Mouse (Mus musculus): ENCODE measurements at regions not wholly inside any gene's neighbourhood (a gene's known extent, or its start where the extent isn't known, plus 50 kb on each side); places are given as distances from the start of the nearest gene placed in this dataset.

GRCm38 (mm10) chr11:8247535-8247934 lies 416.8 kb downstream of the Tns3 start:
- no peaks in the 10 kb centered on the region for H3K27me3 ChIP-seq (ENCODE audit: insufficient read depth, low read length)
- H3K4me3 ChIP-seq (ENCODE audit: low read depth, low read length), result no peak overlapping the region
- no peak overlapping the region for H3K4me2 ChIP-seq (ENCODE audit: low read depth)
- TF ChIP-seq CTCF (IDR thresholded peaks at IDR 0.05; ENCODE audit: low read depth), result no peak
- DNase-seq (no peak), ATAC-seq (no peak)
- no peak overlapping the region for H3K27ac ChIP-seq (ENCODE audit: low read depth, low read length)
- H3K9me3 ChIP-seq (ENCODE audit: low read length), result no peaks in the 10 kb centered on the region
- no peak overlapping the region for H3K9ac ChIP-seq
- no peaks in the 10 kb centered on the region for H3K4me1 ChIP-seq (ENCODE audit: insufficient read depth)
- 74% methylated on average over 5 of the region's 5 CpGs for WGBS
- H3K36me3 ChIP-seq (ENCODE audit: insufficient read depth), result no peaks in the 10 kb centered on the region

GRCm38 (mm10) chr11:8247024-8247423 lies 417.3 kb downstream of the Tns3 start:
- Histone ChIP-seq H3K36me3 (ENCODE audit: insufficient read depth) (no peaks in the 10 kb centered on the region), H3K27me3 (ENCODE audit: insufficient read depth, low read length) (no peaks in the 10 kb centered on the region), H3K4me2 (ENCODE audit: low read depth) (no peak overlapping the region), H3K27ac (ENCODE audit: low read depth, low read length) (no peak overlapping the region), H3K9me3 (ENCODE audit: low read length) (no peaks in the 10 kb centered on the region), H3K9ac (no peak overlapping the region), H3K4me1 (ENCODE audit: insufficient read depth) (no peaks in the 10 kb centered on the region), H3K4me3 (ENCODE audit: low read depth, low read length) (no peak overlapping the region)
- WGBS, result 78% methylated on average over 2 of the region's 2 CpGs
- ATAC-seq (no peak), DNase-seq (no peak)
- no peak for TF ChIP-seq CTCF (IDR thresholded peaks at IDR 0.05; ENCODE audit: low read depth)

GRCm38 (mm10) chr11:8245408-8246003 lies 418.8 kb downstream of the Tns3 start:
- ATAC-seq (peak; percentile 55), DNase-seq (peak; percentile 75)
- Histone ChIP-seq H3K27me3 (ENCODE audit: insufficient read depth, low read length) (no peaks in the 10 kb centered on the region), H3K4me3 (ENCODE audit: low read depth, low read length) (no peak overlapping the region), H3K9ac (no peak overlapping the region), H3K4me2 (ENCODE audit: low read depth) (no peak overlapping the region), H3K36me3 (ENCODE audit: insufficient read depth) (no peaks in the 10 kb centered on the region), H3K4me1 (ENCODE audit: insufficient read depth) (no peaks in the 10 kb centered on the region), H3K27ac (ENCODE audit: low read depth, low read length) (no peak overlapping the region), H3K9me3 (ENCODE audit: low read length) (no peaks in the 10 kb centered on the region)
- peak; percentile 78 for TF ChIP-seq CTCF (IDR thresholded peaks at IDR 0.05; ENCODE audit: low read depth)
- 39% methylated on average over 3 of the region's 3 CpGs for WGBS

- DNase-seq (no peak), ATAC-seq (no peak)
- Histone ChIP-seq H3K9ac (no peak overlapping the region), H3K27me3 (ENCODE audit: insufficient read depth, low read length) (no peaks in the 10 kb centered on the region), H3K36me3 (ENCODE audit: insufficient read depth) (no peaks in the 10 kb centered on the region), H3K9me3 (ENCODE audit: low read length) (no peaks in the 10 kb centered on the region), H3K4me1 (ENCODE audit: insufficient read depth) (no peaks in the 10 kb centered on the region), H3K4me3 (ENCODE audit: low read depth, low read length) (no peak overlapping the region), H3K4me2 (ENCODE audit: low read depth) (no peak overlapping the region), H3K27ac (ENCODE audit: low read depth, low read length) (no peak overlapping the region)
- 63% methylated on average over 1 of the region's 1 CpGs for WGBS
- TF ChIP-seq CTCF (IDR thresholded peaks at IDR 0.05; ENCODE audit: low read depth), result no peak
These were observed 425.8 kb downstream of the Tns3 start for GRCm38 (mm10) chr11:8238498-8238897.

- Histone ChIP-seq H3K27me3 (ENCODE audit: insufficient read depth, low read length) (no peaks in the 10 kb centered on the region), H3K9ac (no peak overlapping the region), H3K36me3 (ENCODE audit: insufficient read depth) (no peaks in the 10 kb centered on the region), H3K4me3 (ENCODE audit: low read depth, low read length) (no peak overlapping the region), H3K4me1 (ENCODE audit: insufficient read depth) (no peaks in the 10 kb centered on the region), H3K27ac (ENCODE audit: low read depth, low read length) (no peak overlapping the region), H3K9me3 (ENCODE audit: low read length) (no peaks in the 10 kb centered on the region), H3K4me2 (ENCODE audit: low read depth) (no peak overlapping the region)
- WGBS, result 83% methylated on average over 4 of the region's 4 CpGs
- DNase-seq, result no peak
- TF ChIP-seq CTCF (IDR thresholded peaks at IDR 0.05; ENCODE audit: low read depth), result no peak
- no peak for ATAC-seq
These were observed 426.8 kb downstream of the Tns3 start for GRCm38 (mm10) chr11:8237556-8237955.

GRCm38 (mm10) chr11:8236056-8236455 lies 428.3 kb downstream of the Tns3 start:
- no peak for ATAC-seq
- Histone ChIP-seq H3K4me1 (ENCODE audit: insufficient read depth) (no peaks in the 10 kb centered on the region), H3K9me3 (ENCODE audit: low read length) (no peaks in the 10 kb centered on the region), H3K36me3 (ENCODE audit: insufficient read depth) (no peaks in the 10 kb centered on the region), H3K27ac (ENCODE audit: low read depth, low read length) (no peak overlapping the region), H3K4me2 (ENCODE audit: low read depth) (no peak overlapping the region), H3K27me3 (ENCODE audit: insufficient read depth, low read length) (no peaks in the 10 kb centered on the region), H3K4me3 (ENCODE audit: low read depth, low read length) (no peak overlapping the region), H3K9ac (no peak overlapping the region)
- 61% methylated on average over 2 of the region's 2 CpGs for WGBS
- DNase-seq, result no peak
- no peak for TF ChIP-seq CTCF (IDR thresholded peaks at IDR 0.05; ENCODE audit: low read depth)

GRCm38 (mm10) chr11:8232636-8233189 lies 431.6 kb downstream of the Tns3 start:
- no peak for TF ChIP-seq CTCF (IDR thresholded peaks at IDR 0.05; ENCODE audit: low read depth)
- H3K27ac ChIP-seq (ENCODE audit: low read depth, low read length), result no peak overlapping the region
- H3K36me3 ChIP-seq (ENCODE audit: insufficient read depth), result no peaks in the 10 kb centered on the region
- H3K4me3 ChIP-seq (ENCODE audit: low read depth, low read length), result no peak overlapping the region
- no peak overlapping the region for H3K4me2 ChIP-seq (ENCODE audit: low read depth)
- WGBS, result 61% methylated on average over 9 of the region's 9 CpGs
- H3K9ac ChIP-seq, result no peak overlapping the region
- H3K4me1 ChIP-seq (ENCODE audit: insufficient read depth), result no peaks in the 10 kb centered on the region
- no peaks in the 10 kb centered on the region for H3K27me3 ChIP-seq (ENCODE audit: insufficient read depth, low read length)
- no peaks in the 10 kb centered on the region for H3K9me3 ChIP-seq (ENCODE audit: low read length)
- DNase-seq, result no peak
- ATAC-seq, result peak; percentile 27

All from forebrain, postnatal 0 days (tissue).